Mouse (Mus musculus) mature B cell (primary cell): Measurements from ENCODE around the gene Cdkn2b.

ENCODE experiments used
- in situ Hi-C: fragments of 300-500 bp; cut with MboI; formaldehyde crosslinking; loops from 2 replicates; pipeline ENCODE4 v1.14.3; 2019

Gene Cdkn2b

DNA sequence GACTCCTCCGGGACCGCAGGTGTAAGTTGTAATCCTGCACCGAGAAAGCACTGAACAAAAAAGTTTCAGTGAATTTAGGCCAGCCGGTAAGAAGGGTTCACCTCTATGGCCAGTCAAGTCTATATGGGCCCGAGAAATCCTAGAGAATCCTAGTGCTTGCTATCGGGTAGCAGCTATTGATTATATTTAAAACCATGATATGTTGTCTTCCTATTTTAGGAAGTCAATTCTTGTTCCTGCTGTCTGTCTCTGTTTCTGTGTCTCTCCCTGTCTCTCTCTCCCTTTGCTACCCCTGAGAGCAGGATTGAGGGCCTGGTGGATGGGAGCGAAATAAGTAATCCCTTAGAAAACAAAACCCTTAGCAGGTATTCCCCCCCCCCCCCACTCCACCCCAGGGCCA lies 17.3 kb downstream of the Cdkn2b start:
- in situ Hi-C loops, result loop anchor here (25.0 kb wide), 2 partner anchors 131 to 431 kb away; partner anchors contain the start of gene Ifna1

DNA sequence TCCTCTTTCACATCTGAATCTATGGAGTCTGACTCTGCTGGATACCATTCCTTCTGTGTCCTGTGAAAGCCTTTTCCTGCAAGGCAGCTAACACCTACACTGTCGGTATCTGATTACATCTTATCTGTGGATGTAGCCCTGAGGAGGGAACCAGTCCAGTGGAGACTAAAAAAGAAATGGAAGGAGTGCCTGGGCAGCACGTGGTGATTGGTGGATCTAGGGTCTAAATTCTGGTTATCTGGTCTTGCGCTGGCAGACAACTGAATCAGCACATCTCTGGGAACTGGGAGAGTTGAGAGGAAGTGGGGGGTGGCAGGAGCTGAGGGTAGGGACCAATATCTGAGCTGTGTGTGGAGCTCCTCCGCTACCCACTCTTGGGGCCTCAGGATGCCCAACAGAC lies 21.8 kb downstream of the Cdkn2b start:
- in situ Hi-C loops, result loop anchor here (25.0 kb wide), 2 partner anchors 127 to 427 kb away; partner anchors contain the start of gene Ifna1

GRCm38 (mm10) chr4:89286566-89286965 lies 24.3 kb downstream of the Cdkn2b start:
- in situ Hi-C loops, result loop anchor here (25.0 kb wide), 2 partner anchors 124 to 424 kb away; partner anchors contain the start of gene Ifna1

DNA sequence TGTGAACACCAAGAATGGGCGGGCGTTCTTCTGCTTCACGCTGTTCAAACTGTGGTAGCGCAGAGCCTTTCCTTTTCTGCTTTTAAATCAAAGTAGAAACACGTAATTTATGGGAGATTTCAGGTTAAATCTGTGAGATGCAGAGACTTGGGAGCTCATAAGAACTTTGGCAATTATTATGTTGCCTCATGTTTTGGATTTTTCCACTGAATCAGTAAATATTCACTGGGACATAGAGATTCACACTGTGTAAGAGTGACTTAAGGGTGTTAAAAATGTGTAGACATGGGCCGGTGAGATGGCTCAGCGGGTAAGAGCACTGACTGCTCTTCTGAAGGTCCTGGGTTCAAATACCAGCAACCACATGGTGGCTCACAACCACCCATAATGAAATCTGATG lies 25.2 kb downstream of the Cdkn2b start:
- in situ Hi-C loops, result loop anchor here (25.0 kb wide), 2 partner anchors 123 to 423 kb away; partner anchors contain the start of gene Ifna1

- in situ Hi-C loops, result loop anchor here (25.0 kb wide), 2 partner anchors 120 to 420 kb away; partner anchors contain the start of gene Ifna1
Measured at GRCm38 (mm10) chr4:89282661-89283060, 28.2 kb downstream of the Cdkn2b start.

DNA sequence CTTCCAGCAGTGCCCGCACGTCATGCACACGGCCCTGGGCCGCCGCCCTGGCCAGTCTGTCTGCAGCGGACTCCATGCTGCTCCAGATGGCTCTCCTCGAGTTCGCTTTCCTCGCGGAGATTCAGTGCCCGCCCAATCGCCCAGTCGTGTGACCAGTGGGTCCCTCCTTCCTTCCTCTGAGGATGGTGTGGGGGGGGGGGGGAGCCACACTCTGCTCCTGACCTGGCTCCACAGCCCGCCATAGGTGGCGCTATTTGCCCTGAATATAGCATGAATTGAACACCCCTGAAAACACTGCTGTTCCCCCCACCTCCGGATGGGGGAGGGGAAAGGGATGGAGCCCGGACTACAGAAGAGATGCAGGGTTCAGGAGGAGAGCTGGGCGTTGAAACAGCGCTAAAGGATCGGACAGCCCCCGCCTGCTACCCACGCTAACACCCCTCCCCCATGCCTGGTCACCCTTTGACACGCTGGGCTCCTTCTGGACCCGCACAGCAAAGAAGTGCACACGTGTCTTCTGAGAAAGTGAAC lies 28.7 kb downstream of the Cdkn2b start:
- in situ Hi-C loops, result loop anchor here (25.0 kb wide), 2 partner anchors 120 to 420 kb away; partner anchors contain the start of gene Ifna1

DNA sequence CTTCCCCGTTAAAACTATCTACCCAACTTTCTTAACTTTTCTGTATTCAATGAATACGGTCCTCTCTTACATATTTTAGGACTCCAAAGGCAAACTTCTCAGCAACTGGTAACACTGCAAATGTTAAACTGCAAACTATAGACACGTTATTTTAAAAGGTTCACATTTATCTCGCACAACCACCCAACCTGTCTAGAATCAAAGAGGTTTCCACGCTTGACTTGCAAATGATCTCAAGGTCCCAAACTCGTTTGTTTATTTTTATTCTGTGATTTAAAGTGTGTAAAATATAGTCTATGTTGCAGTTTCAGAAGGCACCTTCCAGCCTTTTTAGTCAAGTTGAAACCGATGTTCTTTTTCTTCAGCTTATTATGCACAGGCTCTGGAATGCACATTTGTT lies 29.6 kb downstream of the Cdkn2b start:
- in situ Hi-C loops, result loop anchor here (25.0 kb wide), 2 partner anchors 119 to 419 kb away; partner anchors contain the start of gene Ifna1

DNA sequence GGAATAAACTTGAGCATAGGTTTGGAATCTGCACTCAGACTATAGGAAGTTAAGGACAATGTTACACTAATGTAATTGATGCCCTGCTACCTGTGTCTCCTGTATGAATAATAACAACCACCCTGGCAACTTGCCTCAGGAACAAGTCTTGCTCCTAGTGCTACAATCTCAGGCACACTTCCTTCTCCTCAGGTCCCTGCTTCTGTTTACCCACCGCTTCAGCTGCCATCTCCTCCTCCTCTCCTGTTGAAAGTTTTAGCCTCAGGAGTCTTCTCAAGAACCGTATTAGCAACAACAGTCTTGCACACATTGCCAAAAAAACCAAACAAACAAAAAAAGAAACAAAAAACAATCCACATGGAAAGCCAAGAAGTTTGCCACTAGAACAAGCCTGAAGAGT lies 31.2 kb downstream of the Cdkn2b start:
- in situ Hi-C loops, result loop anchor here (25.0 kb wide), 2 partner anchors 117 to 417 kb away; partner anchors contain the start of gene Ifna1

DNA sequence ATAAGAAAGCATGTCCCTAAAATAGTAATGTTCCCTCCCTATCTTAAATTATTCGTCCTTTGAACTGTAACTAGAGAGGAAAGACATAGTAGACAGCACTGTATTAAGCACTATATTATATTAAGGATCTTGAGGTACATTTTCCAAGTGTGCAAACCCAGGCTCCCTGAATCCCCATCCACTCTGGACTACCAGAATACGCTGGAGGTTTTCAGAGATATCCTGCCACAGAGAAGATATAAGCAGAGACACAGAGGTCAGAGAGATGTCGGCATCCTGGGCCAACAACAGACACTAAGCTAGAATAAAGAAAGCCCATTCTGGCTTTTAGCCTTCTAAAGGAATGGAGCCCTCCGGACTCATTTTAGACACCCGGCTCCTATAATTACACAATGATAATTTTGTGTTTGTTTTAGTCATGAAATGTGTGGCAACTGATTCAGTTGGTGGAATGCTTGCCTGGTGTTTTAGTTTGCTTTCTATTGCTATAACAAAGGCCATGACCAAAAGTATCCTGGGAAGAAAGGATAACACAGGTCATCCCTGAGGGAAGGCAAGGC lies 33.4 kb downstream of the Cdkn2b start:
- in situ Hi-C loops, result loop anchor here (25.0 kb wide), 2 partner anchors 115 to 415 kb away; partner anchors contain the start of gene Ifna1

DNA sequence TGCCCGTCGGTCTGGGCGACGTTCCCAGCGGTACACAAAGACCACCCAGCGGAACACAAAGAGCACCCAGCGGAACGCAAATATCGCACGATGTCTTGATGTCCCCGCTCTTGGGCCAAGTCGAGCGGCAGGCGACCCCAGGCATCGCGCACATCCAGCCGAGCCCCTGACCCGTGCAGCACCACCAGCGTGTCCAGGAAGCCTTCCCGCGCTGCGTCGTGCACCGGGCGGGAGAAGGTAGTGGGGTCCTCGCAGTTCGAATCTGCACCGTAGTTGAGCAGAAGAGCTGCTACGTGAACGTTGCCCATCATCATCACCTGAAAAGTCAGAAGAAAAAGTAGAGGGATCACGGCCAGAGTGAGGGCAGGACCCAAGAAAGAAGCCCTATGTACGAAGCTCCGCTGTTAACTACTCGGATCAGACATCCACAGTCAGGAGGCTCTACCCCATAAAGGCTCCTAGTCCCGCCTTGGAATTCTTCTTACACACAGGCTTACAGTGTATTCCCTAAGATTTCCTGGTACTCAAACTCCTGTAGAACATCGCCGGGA lies 34.1 kb downstream of the Cdkn2b start:
- in situ Hi-C loops, result loop anchor here (25.0 kb wide), 2 partner anchors 114 to 414 kb away; partner anchors contain the start of gene Ifna1

GRCm38 (mm10) chr4:89275811-89276584 lies 34.8 kb downstream of the Cdkn2b start:
- in situ Hi-C loops, result loop anchor here (25.0 kb wide), 2 partner anchors 114 to 414 kb away; partner anchors contain the start of gene Ifna1

DNA sequence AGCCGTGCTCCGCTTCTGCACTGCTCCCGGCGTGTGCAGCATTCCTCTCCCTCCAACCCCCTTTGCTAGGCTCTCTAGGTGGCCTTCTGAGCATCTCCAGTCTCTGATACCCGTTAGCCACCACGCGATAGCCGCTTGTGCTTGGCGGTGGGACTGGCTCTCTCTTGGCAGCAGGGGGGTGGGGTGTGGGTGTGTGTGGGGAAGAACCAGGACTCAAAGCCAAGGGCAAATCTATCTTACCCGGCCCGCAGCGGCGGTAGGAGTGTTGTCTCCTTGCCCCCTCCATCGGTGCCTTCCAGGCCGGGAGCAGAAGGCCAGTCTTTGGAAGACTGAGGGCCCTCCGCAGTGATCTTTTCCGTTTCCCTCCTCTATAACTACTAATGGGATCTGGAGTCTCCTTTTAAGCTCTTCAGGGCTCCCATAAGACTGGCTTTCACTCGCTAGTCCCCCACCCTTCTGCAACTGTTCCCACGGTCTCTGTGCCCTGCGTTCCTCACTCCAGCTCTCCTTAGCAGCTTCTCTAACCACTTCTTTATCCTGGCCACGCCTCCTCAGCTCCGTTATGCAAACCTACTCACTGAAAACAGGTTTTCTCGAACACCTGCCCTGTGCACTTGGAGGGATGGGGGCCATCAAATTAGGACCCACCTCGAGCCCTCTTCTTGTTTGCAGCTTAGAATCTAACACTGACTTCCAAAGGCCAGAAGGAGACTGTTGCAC lies 35.9 kb downstream of the Cdkn2b start:
- in situ Hi-C loops, result loop anchor here (25.0 kb wide), 2 partner anchors 113 to 413 kb away; partner anchors contain the start of gene Ifna1

- in situ Hi-C loops, result no loop called here
Measured at GRCm38 (mm10) chr4:89274006-89274405, 36.8 kb downstream of the Cdkn2b start.

GRCm38 (mm10) chr4:89273585-89273984 lies 37.3 kb downstream of the Cdkn2b start:
- in situ Hi-C loops, result no loop called here

- in situ Hi-C loops, result no loop called here
Measured at GRCm38 (mm10) chr4:89272961-89273540, 37.8 kb downstream of the Cdkn2b start.

- in situ Hi-C loops, result no loop called here
Measured at GRCm38 (mm10) chr4:89272101-89272718, 38.6 kb downstream of the Cdkn2b start.

- in situ Hi-C loops, result no loop called here
Measured at GRCm38 (mm10) chr4:89257768-89258167, 53.1 kb downstream of the Cdkn2b start.
